Mouse (Mus musculus): ENCODE measurements at regions not wholly inside any gene's neighbourhood (a gene's known extent, or its start where the extent isn't known, plus 50 kb on each side); places are given as distances from the start of the nearest gene placed in this dataset.

GRCm38 (mm10) chr7:54458386-54458785 is 376.9 kb upstream of the Luzp2 start:
- Histone ChIP-seq H3K9me3 (ENCODE audit: control insufficient read depth, low read length) (no peaks in the 10 kb centered on the region), H3K4me3 (replicated peaks; ENCODE audit: low read length) (no peak overlapping the region), H3K36me3 (replicated peaks; ENCODE audit: control insufficient read depth, insufficient read depth) (no peaks in the 10 kb centered on the region), H3K4me2 (replicated peaks) (no peak overlapping the region), H3K4me1 (replicated peaks; ENCODE audit: control insufficient read depth, insufficient read depth, low read length) (no peaks in the 10 kb centered on the region), H3K27me3 (ENCODE audit: control insufficient read depth, insufficient read depth, low read length) (no peaks in the 10 kb centered on the region), H3K27ac (no peak overlapping the region), H3K9ac (no peak overlapping the region)
- ATAC-seq (ENCODE audit: low FRiP score) (no peak), DNase-seq (ENCODE audit: low spot score) (peak; percentile 64)
- 61% methylated on average over 2 of the region's 2 CpGs for WGBS

DNA sequence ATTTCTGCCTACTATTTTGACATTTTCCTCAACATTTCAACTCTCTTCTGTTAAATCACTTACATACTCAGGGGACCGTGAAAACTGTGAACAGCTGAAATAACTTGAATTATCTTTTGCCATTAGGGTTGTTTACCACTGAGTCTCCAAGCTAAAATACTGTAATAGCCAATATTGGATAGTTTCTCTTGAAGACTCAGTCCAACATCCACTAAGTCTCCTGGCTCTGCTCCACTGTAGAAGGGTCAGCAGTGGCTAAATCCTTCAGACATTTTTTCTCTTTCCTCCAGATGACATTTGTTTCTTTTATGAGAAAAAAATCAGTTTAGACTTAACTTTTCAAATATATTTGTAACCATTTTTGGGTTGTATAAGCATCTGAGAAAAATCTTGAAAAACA is 344.0 kb upstream of the Luzp2 start:
- Histone ChIP-seq H3K4me3 (replicated peaks; ENCODE audit: low read length) (no peak overlapping the region), H3K4me2 (replicated peaks) (no peak overlapping the region), H3K27ac (no peak overlapping the region), H3K27me3 (ENCODE audit: control insufficient read depth, insufficient read depth, low read length) (no peaks in the 10 kb centered on the region), H3K9me3 (ENCODE audit: control insufficient read depth, low read length) (no peaks in the 10 kb centered on the region), H3K9ac (no peak overlapping the region), H3K36me3 (replicated peaks; ENCODE audit: control insufficient read depth, insufficient read depth) (no peaks in the 10 kb centered on the region), H3K4me1 (replicated peaks; ENCODE audit: control insufficient read depth, insufficient read depth, low read length) (no peaks in the 10 kb centered on the region)
- ATAC-seq (ENCODE audit: low FRiP score) (no peak), DNase-seq (ENCODE audit: low spot score) (no peak)
- 87% methylated on average over 1 of the region's 1 CpGs for WGBS

DNA sequence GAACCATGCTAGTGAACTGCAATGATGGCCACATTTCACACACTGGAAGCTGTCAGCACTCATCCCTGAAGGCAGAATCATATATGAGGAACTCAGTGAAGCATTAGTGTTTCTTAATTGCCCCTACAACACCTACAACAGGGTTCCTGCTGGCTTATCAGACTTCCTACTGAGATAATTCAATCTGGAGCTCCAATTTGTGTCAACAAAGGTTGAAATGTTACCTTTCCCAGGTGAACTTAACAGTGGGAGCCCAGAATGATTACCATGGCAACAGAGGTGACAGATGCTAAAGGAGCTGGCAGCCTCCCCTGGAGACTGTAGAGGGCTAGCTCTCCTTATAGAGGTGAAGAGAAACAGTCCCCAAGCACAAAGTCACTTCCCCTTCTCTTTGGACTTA is 330.1 kb upstream of the Luzp2 start:
- no peak overlapping the region for H3K9ac ChIP-seq
- ATAC-seq (ENCODE audit: low FRiP score) (no peak; the same call in 1 of the 2 replicates), DNase-seq (ENCODE audit: low spot score) (no peak)
- H3K4me1 ChIP-seq (replicated peaks; ENCODE audit: control insufficient read depth, insufficient read depth, low read length), result no peaks in the 10 kb centered on the region
- no peaks in the 10 kb centered on the region for H3K27me3 ChIP-seq (ENCODE audit: control insufficient read depth, insufficient read depth, low read length)
- no peak overlapping the region for H3K4me3 ChIP-seq (replicated peaks; ENCODE audit: low read length)
- H3K9me3 ChIP-seq (ENCODE audit: control insufficient read depth, low read length), result no peaks in the 10 kb centered on the region
- H3K4me2 ChIP-seq (replicated peaks), result no peak overlapping the region
- H3K27ac ChIP-seq, result no peak overlapping the region
- H3K36me3 ChIP-seq (replicated peaks; ENCODE audit: control insufficient read depth, insufficient read depth), result no peaks in the 10 kb centered on the region

- WGBS, result 45% methylated on average over 2 of the region's 2 CpGs
- no peaks in the 10 kb centered on the region for H3K4me1 ChIP-seq (replicated peaks; ENCODE audit: control insufficient read depth, insufficient read depth, low read length)
- no peak overlapping the region for H3K4me2 ChIP-seq (replicated peaks)
- H3K4me3 ChIP-seq (replicated peaks; ENCODE audit: low read length), result no peak overlapping the region
- no peaks in the 10 kb centered on the region for H3K27me3 ChIP-seq (ENCODE audit: control insufficient read depth, insufficient read depth, low read length)
- no peak overlapping the region for H3K27ac ChIP-seq
- no peak overlapping the region for H3K9ac ChIP-seq
- ATAC-seq (ENCODE audit: low FRiP score) (no peak), DNase-seq (ENCODE audit: low spot score) (no peak)
- no peaks in the 10 kb centered on the region for H3K36me3 ChIP-seq (replicated peaks; ENCODE audit: control insufficient read depth, insufficient read depth)
- no peaks in the 10 kb centered on the region for H3K9me3 ChIP-seq (ENCODE audit: control insufficient read depth, low read length)
These were observed 328.3 kb upstream of the Luzp2 start for GRCm38 (mm10) chr7:54507006-54507405.

- WGBS, result 54% methylated on average over 7 of the region's 7 CpGs
- H3K4me2 ChIP-seq (replicated peaks), result no peak overlapping the region
- DNase-seq (ENCODE audit: low spot score) (no peak), ATAC-seq (ENCODE audit: low FRiP score) (no peak)
- H3K9me3 ChIP-seq (ENCODE audit: control insufficient read depth, low read length), result no peaks in the 10 kb centered on the region
- H3K4me3 ChIP-seq (replicated peaks; ENCODE audit: low read length), result no peak overlapping the region
- H3K36me3 ChIP-seq (replicated peaks; ENCODE audit: control insufficient read depth, insufficient read depth), result no peaks in the 10 kb centered on the region
- no peaks in the 10 kb centered on the region for H3K27me3 ChIP-seq (ENCODE audit: control insufficient read depth, insufficient read depth, low read length)
- H3K4me1 ChIP-seq (replicated peaks; ENCODE audit: control insufficient read depth, insufficient read depth, low read length), result no peaks in the 10 kb centered on the region
- H3K27ac ChIP-seq, result no peak overlapping the region
- H3K9ac ChIP-seq, result no peak overlapping the region
These were observed 299.6 kb upstream of the Luzp2 start for GRCm38 (mm10) chr7:54535693-54536092.

- WGBS, result 73% methylated on average over 3 of the region's 3 CpGs
- no peak overlapping the region for H3K4me2 ChIP-seq (replicated peaks)
- H3K9me3 ChIP-seq (ENCODE audit: control insufficient read depth, low read length), result no peaks in the 10 kb centered on the region
- DNase-seq (ENCODE audit: low spot score) (no peak), ATAC-seq (ENCODE audit: low FRiP score) (no peak)
- no peaks in the 10 kb centered on the region for H3K36me3 ChIP-seq (replicated peaks; ENCODE audit: control insufficient read depth, insufficient read depth)
- no peak overlapping the region for H3K27ac ChIP-seq
- no peak overlapping the region for H3K9ac ChIP-seq
- no peaks in the 10 kb centered on the region for H3K27me3 ChIP-seq (ENCODE audit: control insufficient read depth, insufficient read depth, low read length)
- H3K4me3 ChIP-seq (replicated peaks; ENCODE audit: low read length), result no peak overlapping the region
- no peaks in the 10 kb centered on the region for H3K4me1 ChIP-seq (replicated peaks; ENCODE audit: control insufficient read depth, insufficient read depth, low read length)
These were observed 277.9 kb upstream of the Luzp2 start for GRCm38 (mm10) chr7:54557436-54557835.

DNA sequence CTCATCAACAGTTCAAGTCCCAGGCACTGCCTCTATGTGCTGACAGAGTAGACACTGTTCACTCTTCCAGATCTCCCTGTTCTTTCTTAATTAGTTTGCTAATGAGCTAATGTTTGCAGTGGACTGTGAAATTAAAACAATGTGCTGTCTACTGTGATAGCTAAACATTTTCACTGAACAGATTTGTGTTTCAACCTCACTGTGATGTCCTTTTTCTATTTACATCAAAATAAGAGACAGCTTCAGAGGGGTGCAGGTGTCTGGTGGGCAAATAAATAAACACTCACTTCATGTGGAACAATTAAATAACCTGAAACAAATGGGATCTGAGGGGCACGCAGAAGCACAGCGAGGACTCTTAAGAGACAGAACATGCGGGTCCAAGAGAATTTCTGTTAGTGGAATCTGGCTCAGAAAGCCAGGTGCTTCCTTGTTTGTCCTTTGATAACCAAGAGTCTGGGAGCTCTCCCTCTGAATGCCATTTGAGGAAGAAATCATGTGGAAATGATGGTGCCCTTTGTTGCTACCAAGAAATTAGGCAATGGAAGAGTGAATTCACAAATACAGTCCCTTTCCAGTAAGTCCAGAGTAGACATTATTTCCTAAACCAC is 269.6 kb upstream of the Luzp2 start:
- ATAC-seq (ENCODE audit: low FRiP score) (peak; percentile 66; the same call in 1 of the 2 replicates), DNase-seq (ENCODE audit: low spot score) (no peak)
- Histone ChIP-seq H3K4me3 (replicated peaks; ENCODE audit: low read length) (no peak overlapping the region), H3K27me3 (ENCODE audit: control insufficient read depth, insufficient read depth, low read length) (no peaks in the 10 kb centered on the region), H3K4me2 (replicated peaks) (no peak overlapping the region), H3K27ac (no peak overlapping the region), H3K36me3 (replicated peaks; ENCODE audit: control insufficient read depth, insufficient read depth) (no peaks in the 10 kb centered on the region), H3K9me3 (ENCODE audit: control insufficient read depth, low read length) (no peaks in the 10 kb centered on the region), H3K9ac (no peak overlapping the region), H3K4me1 (replicated peaks; ENCODE audit: control insufficient read depth, insufficient read depth, low read length) (no peaks in the 10 kb centered on the region)
- 34% methylated on average over 3 of the region's 3 CpGs for WGBS

DNA sequence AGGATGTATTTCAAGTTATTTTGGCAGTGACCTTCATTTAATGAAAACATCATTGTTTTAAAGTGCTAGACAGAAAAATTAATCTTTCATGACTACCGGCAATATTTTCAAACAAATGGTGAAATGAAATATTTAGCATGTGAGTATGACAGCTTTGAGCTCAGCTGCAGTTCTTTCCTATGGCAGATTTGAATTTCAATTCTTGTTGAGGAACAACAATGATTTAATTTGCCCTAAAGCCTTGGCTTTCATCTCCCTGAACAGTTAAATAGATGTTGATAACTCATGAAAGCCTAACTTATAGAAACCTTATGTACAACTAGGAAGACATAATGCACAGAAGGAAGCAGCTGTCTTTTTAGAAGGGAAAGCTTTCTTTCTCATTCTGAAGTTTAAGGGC is 235.5 kb upstream of the Luzp2 start:
- 73% methylated on average over 1 of the region's 1 CpGs for WGBS
- no peaks in the 10 kb centered on the region for H3K27me3 ChIP-seq (ENCODE audit: control insufficient read depth, insufficient read depth, low read length)
- H3K36me3 ChIP-seq (replicated peaks; ENCODE audit: control insufficient read depth, insufficient read depth), result no peaks in the 10 kb centered on the region
- H3K9ac ChIP-seq, result no peak overlapping the region
- ATAC-seq (ENCODE audit: low FRiP score) (no peak), DNase-seq (ENCODE audit: low spot score) (no peak)
- no peaks in the 10 kb centered on the region for H3K9me3 ChIP-seq (ENCODE audit: control insufficient read depth, low read length)
- no peak overlapping the region for H3K4me2 ChIP-seq (replicated peaks)
- no peak overlapping the region for H3K27ac ChIP-seq
- no peak overlapping the region for H3K4me3 ChIP-seq (replicated peaks; ENCODE audit: low read length)
- no peaks in the 10 kb centered on the region for H3K4me1 ChIP-seq (replicated peaks; ENCODE audit: control insufficient read depth, insufficient read depth, low read length)

DNA sequence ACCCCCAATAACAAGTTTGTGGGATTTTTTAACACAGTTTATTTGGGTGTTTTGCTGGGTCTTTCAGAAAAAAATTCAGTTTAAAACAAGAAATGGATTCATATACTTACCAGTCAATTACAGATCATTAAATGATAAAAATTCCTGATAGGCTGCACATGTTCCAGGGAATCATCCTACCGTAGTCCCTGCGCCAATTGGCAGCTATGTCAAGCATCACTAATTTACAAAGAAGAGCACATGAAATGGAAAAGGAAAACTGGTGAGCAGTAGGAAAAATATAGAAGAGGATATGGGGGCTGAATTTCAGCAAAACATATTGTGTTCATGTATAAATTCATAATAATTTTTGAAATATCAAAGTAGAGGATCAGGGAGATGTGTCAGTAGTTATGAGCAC is 212.9 kb upstream of the Luzp2 start:
- H3K4me3 ChIP-seq (replicated peaks; ENCODE audit: low read length), result no peak overlapping the region
- WGBS, result 73% methylated on average over 2 of the region's 2 CpGs
- H3K9me3 ChIP-seq (ENCODE audit: control insufficient read depth, low read length), result no peaks in the 10 kb centered on the region
- no peaks in the 10 kb centered on the region for H3K36me3 ChIP-seq (replicated peaks; ENCODE audit: control insufficient read depth, insufficient read depth)
- no peaks in the 10 kb centered on the region for H3K27me3 ChIP-seq (ENCODE audit: control insufficient read depth, insufficient read depth, low read length)
- no peak overlapping the region for H3K27ac ChIP-seq
- no peak overlapping the region for H3K9ac ChIP-seq
- H3K4me2 ChIP-seq (replicated peaks), result no peak overlapping the region
- no peak for ATAC-seq (ENCODE audit: low FRiP score)
- DNase-seq (ENCODE audit: low spot score), result no peak
- H3K4me1 ChIP-seq (replicated peaks; ENCODE audit: control insufficient read depth, insufficient read depth, low read length), result no peaks in the 10 kb centered on the region

- Histone ChIP-seq H3K9ac (no peak overlapping the region), H3K36me3 (replicated peaks; ENCODE audit: control insufficient read depth, insufficient read depth) (no peaks in the 10 kb centered on the region), H3K27me3 (ENCODE audit: control insufficient read depth, insufficient read depth, low read length) (no peaks in the 10 kb centered on the region), H3K4me3 (replicated peaks; ENCODE audit: low read length) (no peak overlapping the region), H3K9me3 (ENCODE audit: control insufficient read depth, low read length) (no peaks in the 10 kb centered on the region), H3K4me2 (replicated peaks) (no peak overlapping the region), H3K27ac (no peak overlapping the region), H3K4me1 (replicated peaks; ENCODE audit: control insufficient read depth, insufficient read depth, low read length) (no peaks in the 10 kb centered on the region)
- ATAC-seq (ENCODE audit: low FRiP score) (no peak), DNase-seq (ENCODE audit: low spot score) (no peak)
- WGBS, result 75% methylated on average over 6 of the region's 6 CpGs
These were observed 201.4 kb upstream of the Luzp2 start for GRCm38 (mm10) chr7:54633930-54634329.

Data from hindbrain, embryonic 14.5 days (tissue).